Mouse (Mus musculus) layer of hippocampus, adult 18-20 months (tissue): ENCODE measurements around the gene Cacna2d2. TPM values are rescaled to one million over a fixed set of nuclear protein-coding genes. Genes with fewer than 3 reads are reported as not detected.

ENCODE experiments used
- DNase-seq, 2 experiments: peaks; one replicate each; pipeline ENCODE4 v3.0.0; 2022; ENCODE audit warnings: low spot score in 2 of 2
- total RNA-seq, 2 experiments: library from RNA; stranded (reverse); gene quantifications; 2 replicates each; pipeline ENCODE4 v1.2.3; 2021

The Cacna2d2 gene
- total RNA-seq, 2 experiments from 2014 or later = 15.1 to 17.7 TPM

DNA sequence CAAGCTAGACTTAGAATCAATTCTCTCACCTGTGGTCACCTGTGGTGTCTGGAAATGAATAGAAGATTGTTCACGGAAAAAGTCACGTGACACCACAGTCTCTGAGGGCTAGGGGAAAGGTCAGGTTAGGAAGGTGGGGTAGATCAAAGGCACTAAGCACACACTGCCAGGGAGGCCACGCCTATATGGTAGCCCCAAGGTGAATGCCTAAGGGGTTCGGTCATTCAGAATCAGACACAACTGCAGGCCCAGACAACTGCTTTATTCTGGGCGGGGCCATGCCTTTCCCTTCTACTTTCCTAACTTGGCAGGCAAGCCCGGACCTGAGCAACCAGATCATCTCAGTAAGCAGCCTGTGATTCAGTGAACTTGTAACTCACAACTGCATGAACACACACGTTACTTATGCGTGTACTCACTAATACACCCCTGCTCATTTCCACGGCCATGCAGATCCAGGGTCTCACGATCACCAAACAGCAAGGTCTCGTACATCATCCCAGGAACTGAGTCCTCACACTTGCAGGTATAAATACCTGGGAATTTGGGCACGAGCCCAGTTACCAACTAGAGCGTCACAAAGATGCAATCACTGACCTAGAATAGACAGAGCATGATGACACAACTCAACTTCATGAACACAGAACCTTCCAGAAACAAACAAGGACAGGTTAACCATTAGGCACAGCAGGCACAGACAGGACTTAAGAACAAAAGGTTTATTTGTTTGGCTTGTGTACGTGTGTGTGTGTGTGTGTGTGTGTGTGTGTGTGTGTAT is 176.4 kb downstream of the Cacna2d2 start:
- DNase-seq = no peak

- peak in 1 of 2 experiments; percentile 49 for DNase-seq
Measured at GRCm38 (mm10) chr9:107576357-107577107, 177.1 kb downstream of the Cacna2d2 start, which contains the start of gene Hyal1. TSS of gene Hyal1 (plus strand) at chr9:107576927.

DNA sequence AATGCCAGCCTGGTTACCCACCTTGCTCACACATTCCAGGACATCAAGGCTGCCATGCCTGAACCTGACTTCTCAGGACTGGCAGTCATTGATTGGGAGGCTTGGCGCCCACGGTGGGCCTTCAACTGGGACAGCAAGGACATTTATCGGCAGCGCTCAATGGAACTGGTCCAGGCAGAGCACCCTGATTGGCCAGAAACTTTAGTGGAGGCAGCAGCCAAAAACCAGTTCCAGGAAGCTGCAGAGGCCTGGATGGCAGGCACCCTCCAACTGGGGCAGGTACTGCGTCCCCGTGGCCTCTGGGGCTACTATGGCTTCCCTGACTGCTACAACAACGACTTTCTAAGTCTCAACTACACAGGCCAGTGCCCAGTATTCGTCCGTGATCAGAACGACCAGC is 178.5 kb downstream of the Cacna2d2 start:
- DNase-seq = no peak

- no peak for DNase-seq
Measured at GRCm38 (mm10) chr9:107578587-107578986, 179.2 kb downstream of the Cacna2d2 start, which contains the start of gene Naa80. TSS of gene Naa80 (plus strand) at chr9:107578887.

Other genes starting within 250 kb of the Cacna2d2 start
- 100 to 1,000 TPM; 105 to 112 TPM for gene Dock3, start 167.7 kb upstream of the Cacna2d2 start, total RNA-seq
- gene Mapkapk3, start 109.7 kb upstream of the Cacna2d2 start, total RNA-seq = 1 to 10 TPM; 1.8 to 2.2 TPM
- 1 to 10 TPM; 3.0 to 6.3 TPM for gene Cish, start 103.6 kb upstream of the Cacna2d2 start, total RNA-seq
- gene Hemk1, start 61.3 kb upstream of the Cacna2d2 start, total RNA-seq = 10 to 100 TPM; 14.5 to 14.9 TPM
- 1 to 10 TPM; 2.5 to 3.2 TPM for gene 6430571L13Rik, start 59.0 kb upstream of the Cacna2d2 start, total RNA-seq
- gene Tmem115, start 134.3 kb downstream of the Cacna2d2 start, total RNA-seq = 10 to 100 TPM; 41.7 to 42.3 TPM
- gene Cyb561d2, start 142.6 kb downstream of the Cacna2d2 start, total RNA-seq = 10 to 100 TPM; 15.4 to 17.2 TPM
- 10 to 100 TPM; 40.6 to 44.5 TPM for gene Nprl2, start 142.6 kb downstream of the Cacna2d2 start, total RNA-seq
- 1 to 10 TPM; 5.7 to 6.2 TPM for gene Zmynd10, start 147.7 kb downstream of the Cacna2d2 start, total RNA-seq
- gene Rassf1, start 151.9 kb downstream of the Cacna2d2 start, total RNA-seq = 10 to 100 TPM; 16.3 to 18.1 TPM
- gene Tusc2, start 163.6 kb downstream of the Cacna2d2 start, total RNA-seq = 10 to 100 TPM; 86.2 to 86.5 TPM
- 10 to 100 TPM; 15.8 to 16.6 TPM for gene Hyal2, start 168.3 kb downstream of the Cacna2d2 start, total RNA-seq
- gene Hyal1, start 177.3 kb downstream of the Cacna2d2 start, total RNA-seq = 1 to 10 TPM; 5.1 to 7.3 TPM
- gene Naa80, start 179.3 kb downstream of the Cacna2d2 start, total RNA-seq = 10 to 100 TPM; 10.7 to 13.5 TPM
- gene Hyal3, start 181.2 kb downstream of the Cacna2d2 start, total RNA-seq = 1 to 10 TPM; 1.1 to 1.4 TPM
- gene Ifrd2, start 188.0 kb downstream of the Cacna2d2 start, total RNA-seq = 10 to 100 TPM; 12.5 to 13.2 TPM
- gene Sema3b, start 209.6 kb downstream of the Cacna2d2 start, total RNA-seq = 1 to 10 TPM; 1.5 to 2.5 TPM
- gene Gnai2, start 235.8 kb downstream of the Cacna2d2 start, total RNA-seq = 100 to 1,000 TPM; 228 to 231 TPM